Mouse (Mus musculus): Measurements from ENCODE around the gene Crebl2. TPM values are rescaled to one million over a fixed set of nuclear protein-coding genes. Genes with fewer than 3 reads are reported as not detected.

Gene Crebl2
- polyA plus RNA-seq, 1 experiment, result 13.3 TPM

- Histone ChIP-seq H3K27ac (ENCODE audit: control insufficient read depth, insufficient read depth, low read length) (no peak overlapping the region), H3K4me3 (ENCODE audit: control insufficient read depth, insufficient read depth, low read length) (no peak overlapping the region), H3K4me1 (replicated peaks; ENCODE audit: control insufficient read depth, insufficient read depth, low read length) (peaks cover 32% of the 10 kb centered on the region), H3K36me3 (ENCODE audit: control insufficient read depth, insufficient read depth, low read length) (no peaks in the 10 kb centered on the region), H3K27me3 (ENCODE audit: control insufficient read depth, insufficient read depth, low read length) (no peaks in the 10 kb centered on the region)
- TF ChIP-seq CTCF (IDR thresholded peaks at IDR 0.05; ENCODE audit: borderline replicate concordance, control insufficient read depth, extremely low read depth, insufficient read depth, low read length, poor library complexity) (no peak), POLR2A (IDR thresholded peaks at IDR 0.05; ENCODE audit: control insufficient read depth, extremely low read depth, insufficient read depth, low read length, poor library complexity) (no peak)
- WGBS, result 81% methylated on average over 5 of the region's 5 CpGs
- no peak for DNase-seq
Measured at GRCm38 (mm10) chr6:134887008-134887407, 57.1 kb downstream of the Crebl2 start.

- no peak overlapping the region for H3K4me3 ChIP-seq (ENCODE audit: control insufficient read depth, insufficient read depth, low read length)
- DNase-seq, result no peak
- 73% methylated on average over 10 of the region's 10 CpGs for WGBS
Measured at GRCm38 (mm10) chr6:134887711-134888449, 57.9 kb downstream of the Crebl2 start.

GRCm38 (mm10) chr6:134888563-134889017 is 58.6 kb downstream of the Crebl2 start:
- no peaks in the 10 kb centered on the region for H3K36me3 ChIP-seq (ENCODE audit: control insufficient read depth, insufficient read depth, low read length)
- DNase-seq, result no peak
- no peaks in the 10 kb centered on the region for H3K27me3 ChIP-seq (ENCODE audit: control insufficient read depth, insufficient read depth, low read length)
- H3K4me3 ChIP-seq (ENCODE audit: control insufficient read depth, insufficient read depth, low read length), result no peak overlapping the region
- 46% methylated on average over 4 of the region's 4 CpGs for WGBS
- peaks cover 24% of the 10 kb centered on the region for H3K4me1 ChIP-seq (replicated peaks; ENCODE audit: control insufficient read depth, insufficient read depth, low read length)
- H3K27ac ChIP-seq (ENCODE audit: control insufficient read depth, insufficient read depth, low read length), result peak overlapping the region; percentile 28; the same call in 1 of the 2 replicates
- TF ChIP-seq CTCF (IDR thresholded peaks at IDR 0.05; ENCODE audit: borderline replicate concordance, control insufficient read depth, extremely low read depth, insufficient read depth, low read length, poor library complexity) (no peak), POLR2A (IDR thresholded peaks at IDR 0.05; ENCODE audit: control insufficient read depth, extremely low read depth, insufficient read depth, low read length, poor library complexity) (no peak)

More at GRCm38 (mm10) chr6:134887711-134888449, 57.9 kb downstream of the Crebl2 start:
- Histone ChIP-seq H3K36me3 (ENCODE audit: control insufficient read depth, insufficient read depth, low read length) (no peaks in the 10 kb centered on the region), H3K27me3 (ENCODE audit: control insufficient read depth, insufficient read depth, low read length) (no peaks in the 10 kb centered on the region), H3K27ac (ENCODE audit: control insufficient read depth, insufficient read depth, low read length) (no peak overlapping the region), H3K4me1 (replicated peaks; ENCODE audit: control insufficient read depth, insufficient read depth, low read length) (peaks cover 27% of the 10 kb centered on the region)
- TF ChIP-seq CTCF (IDR thresholded peaks at IDR 0.05; ENCODE audit: borderline replicate concordance, control insufficient read depth, extremely low read depth, insufficient read depth, low read length, poor library complexity), result no peak
- TF ChIP-seq POLR2A (IDR thresholded peaks at IDR 0.05; ENCODE audit: control insufficient read depth, extremely low read depth, insufficient read depth, low read length, poor library complexity), result no peak

GRCm38 (mm10) chr6:134889763-134890162 is 59.8 kb downstream of the Crebl2 start:
- Histone ChIP-seq H3K4me1 (replicated peaks; ENCODE audit: control insufficient read depth, insufficient read depth, low read length) (peaks cover 12% of the 10 kb centered on the region), H3K36me3 (ENCODE audit: control insufficient read depth, insufficient read depth, low read length) (no peaks in the 10 kb centered on the region), H3K27me3 (ENCODE audit: control insufficient read depth, insufficient read depth, low read length) (no peaks in the 10 kb centered on the region), H3K27ac (ENCODE audit: control insufficient read depth, insufficient read depth, low read length) (no peak overlapping the region), H3K4me3 (ENCODE audit: control insufficient read depth, insufficient read depth, low read length) (no peak overlapping the region)
- TF ChIP-seq POLR2A (IDR thresholded peaks at IDR 0.05; ENCODE audit: control insufficient read depth, extremely low read depth, insufficient read depth, low read length, poor library complexity) (no peak), CTCF (IDR thresholded peaks at IDR 0.05; ENCODE audit: borderline replicate concordance, control insufficient read depth, extremely low read depth, insufficient read depth, low read length, poor library complexity) (no peak)
- WGBS, result 100% methylated on average over 1 of the region's 1 CpGs
- no peak for DNase-seq

- Histone ChIP-seq H3K36me3 (ENCODE audit: control insufficient read depth, insufficient read depth, low read length) (no peaks in the 10 kb centered on the region), H3K27me3 (ENCODE audit: control insufficient read depth, insufficient read depth, low read length) (no peaks in the 10 kb centered on the region), H3K27ac (ENCODE audit: control insufficient read depth, insufficient read depth, low read length) (no peak overlapping the region), H3K4me3 (ENCODE audit: control insufficient read depth, insufficient read depth, low read length) (no peak overlapping the region), H3K4me1 (replicated peaks; ENCODE audit: control insufficient read depth, insufficient read depth, low read length) (peaks cover 7% of the 10 kb centered on the region)
- no peak for DNase-seq
- TF ChIP-seq CTCF (IDR thresholded peaks at IDR 0.05; ENCODE audit: borderline replicate concordance, control insufficient read depth, extremely low read depth, insufficient read depth, low read length, poor library complexity) (no peak), POLR2A (IDR thresholded peaks at IDR 0.05; ENCODE audit: control insufficient read depth, extremely low read depth, insufficient read depth, low read length, poor library complexity) (no peak)
- 94% methylated on average over 7 of the region's 7 CpGs for WGBS
Measured at GRCm38 (mm10) chr6:134890436-134890835, 60.5 kb downstream of the Crebl2 start.

- 40% methylated on average over 15 of the region's 15 CpGs for WGBS
- H3K27ac ChIP-seq (ENCODE audit: control insufficient read depth, insufficient read depth, low read length), result no peak overlapping the region
Measured at GRCm38 (mm10) chr6:134896570-134897436, 66.8 kb downstream of the Crebl2 start.

More at GRCm38 (mm10) chr6:134896570-134897436, 66.8 kb downstream of the Crebl2 start:
- H3K27me3 ChIP-seq (ENCODE audit: control insufficient read depth, insufficient read depth, low read length), result no peaks in the 10 kb centered on the region
- TF ChIP-seq POLR2A (IDR thresholded peaks at IDR 0.05; ENCODE audit: control insufficient read depth, extremely low read depth, insufficient read depth, low read length, poor library complexity) (no peak), CTCF (IDR thresholded peaks at IDR 0.05; ENCODE audit: borderline replicate concordance, control insufficient read depth, extremely low read depth, insufficient read depth, low read length, poor library complexity) (no peak)
- no peak for DNase-seq
- no peaks in the 10 kb centered on the region for H3K36me3 ChIP-seq (ENCODE audit: control insufficient read depth, insufficient read depth, low read length)
- peaks cover 7% of the 10 kb centered on the region for H3K4me1 ChIP-seq (replicated peaks; ENCODE audit: control insufficient read depth, insufficient read depth, low read length)
- H3K4me3 ChIP-seq (ENCODE audit: control insufficient read depth, insufficient read depth, low read length), result peak overlapping the region; percentile 2
